Mouse (Mus musculus) adipocyte (in vitro differentiated cells): ENCODE measurements around the gene Plxnc1.

ENCODE experiments used
- DNase-seq: peaks from one replicate; pipeline ENCODE4 v3.0.0-alpha.2; 2016; ENCODE audit warnings: low spot score

Gene Plxnc1

DNA sequence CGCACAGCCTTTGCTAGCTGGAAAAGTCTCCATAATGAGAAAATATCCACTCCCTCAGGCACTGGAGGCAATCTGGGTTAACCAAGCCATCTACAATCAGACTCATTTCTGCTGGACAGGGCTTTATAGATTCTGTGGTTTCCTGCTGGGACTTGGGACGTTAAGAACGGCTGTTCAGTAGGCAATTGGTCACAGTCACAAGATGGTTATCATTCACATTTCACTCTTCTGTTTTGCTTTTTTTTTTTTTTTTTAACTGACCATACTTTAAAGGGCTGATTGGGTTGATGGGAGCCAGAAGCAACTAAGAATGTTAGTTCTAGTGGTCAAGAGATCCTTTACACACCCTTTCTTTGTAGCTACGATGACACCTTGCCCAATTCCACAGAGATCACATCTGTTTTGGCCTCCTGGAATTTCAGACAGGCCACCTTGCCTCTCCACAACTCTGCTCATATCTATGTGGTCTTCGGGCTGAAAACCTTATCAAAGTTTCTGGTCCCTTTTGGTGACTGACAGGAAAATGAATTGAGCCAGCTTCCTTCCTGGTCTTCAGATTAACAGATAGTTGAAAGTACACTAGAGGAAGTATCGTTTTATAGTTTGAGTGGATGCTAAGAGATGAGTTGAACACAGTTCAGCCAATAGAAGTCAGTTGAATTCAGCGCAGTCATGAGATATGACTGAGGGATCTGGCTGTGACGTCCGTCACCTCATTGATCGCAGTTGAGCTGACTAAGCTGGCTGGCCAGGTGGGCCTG is 3.5 kb upstream of the Plxnc1 start:
- no peak for DNase-seq

DNA sequence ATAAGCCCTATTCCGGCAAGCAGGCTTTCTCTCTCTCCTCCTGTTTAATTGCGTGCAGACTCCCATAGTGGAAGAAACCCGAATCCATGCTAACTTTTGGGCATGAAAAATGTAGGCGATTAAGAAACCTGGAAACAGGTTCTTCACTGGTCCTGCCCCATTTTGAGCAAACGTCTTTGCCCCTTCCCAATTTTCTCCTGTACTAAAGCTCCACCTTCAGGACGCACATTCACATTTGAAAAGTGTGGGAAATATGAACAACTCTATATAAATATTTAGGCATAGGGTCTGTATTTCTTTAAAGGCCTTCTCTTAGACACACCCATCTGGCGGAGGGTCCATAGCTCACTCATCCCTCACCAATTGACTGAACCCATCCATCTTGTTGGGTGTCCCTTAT is 2.8 kb upstream of the Plxnc1 start:
- DNase-seq = peak; percentile 7

DNA sequence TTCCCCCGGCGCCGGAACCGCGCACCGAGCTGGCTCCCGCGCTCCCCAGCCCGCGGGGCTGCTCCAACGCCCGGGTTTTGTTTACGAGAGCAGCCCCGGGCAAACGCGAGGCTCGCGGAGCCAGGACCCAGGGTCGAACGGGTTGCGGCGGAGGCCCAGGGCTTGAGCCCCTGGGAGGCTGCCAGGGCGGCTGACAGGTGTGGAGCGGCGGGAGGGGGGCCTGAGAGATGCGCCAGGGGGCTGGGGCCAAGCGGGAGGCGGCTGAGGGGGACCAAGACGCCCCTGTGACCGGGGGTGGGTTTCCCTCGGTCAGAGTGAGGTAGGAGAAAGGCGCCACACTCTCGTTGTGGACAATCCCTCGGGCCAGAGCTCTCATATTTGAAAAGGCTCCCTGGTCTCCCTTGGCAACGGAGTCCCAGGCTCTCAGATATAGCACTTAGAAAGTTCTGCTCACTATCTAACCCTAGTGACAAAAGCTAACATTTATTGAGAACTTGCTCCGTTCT is 624 bp upstream of the Plxnc1 start:
- no peak for DNase-seq

- DNase-seq = no peak
These were observed 567 bp downstream of the Plxnc1 start for GRCm38 (mm10) chr10:94943846-94944690.

DNA sequence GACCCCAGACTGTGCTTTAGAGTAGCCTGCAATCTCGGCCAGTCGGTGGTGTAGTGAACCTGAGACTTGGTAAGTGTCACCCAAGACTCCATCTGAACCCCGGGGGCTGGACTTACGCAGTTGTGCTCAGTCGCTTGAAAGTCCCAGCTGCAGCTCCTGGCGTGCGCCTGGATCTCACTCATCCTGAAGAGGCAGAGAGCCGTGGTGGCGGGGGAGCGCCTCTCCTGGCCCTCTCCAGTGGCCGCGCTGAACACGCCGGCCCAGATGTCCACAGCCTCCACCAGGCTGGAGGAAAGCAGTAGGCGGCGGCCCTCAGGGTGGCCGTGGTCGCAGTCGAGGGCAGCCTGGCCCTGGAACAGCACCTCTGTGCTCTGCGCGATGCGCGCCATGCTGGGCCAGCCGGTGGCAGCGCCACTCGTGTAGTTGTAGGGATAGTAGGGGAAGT is 1.2 kb downstream of the Plxnc1 start:
- no peak for DNase-seq

DNA sequence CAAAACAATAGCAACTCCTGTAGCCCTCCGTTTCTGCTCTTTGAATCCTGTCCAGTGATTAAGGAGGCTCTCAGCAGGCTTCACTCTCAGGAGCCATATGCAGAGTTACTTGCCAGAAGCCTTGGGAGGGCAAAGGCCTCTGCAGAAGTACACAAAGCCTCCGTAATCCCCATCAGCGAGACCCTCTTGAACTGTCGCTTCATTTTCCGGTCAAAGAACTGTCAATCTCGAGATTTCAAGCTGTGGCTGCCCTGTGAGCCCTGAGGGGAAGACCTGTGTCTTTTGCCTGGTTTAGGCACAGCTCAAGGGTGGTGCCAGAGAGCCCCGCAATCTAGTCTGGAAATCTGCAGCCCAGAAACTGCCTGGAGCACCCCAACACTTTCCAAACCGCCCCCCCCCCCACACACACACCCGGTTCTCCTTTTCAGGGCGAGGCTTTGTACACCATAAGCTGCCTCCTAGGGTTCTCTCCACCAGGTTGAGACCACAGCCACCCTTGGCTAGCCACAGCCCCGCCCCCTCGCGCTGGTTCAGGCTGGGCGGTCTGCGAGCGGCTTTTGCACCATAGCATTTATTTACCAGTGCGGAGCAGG is 2.1 kb downstream of the Plxnc1 start:
- no peak for DNase-seq

DNA sequence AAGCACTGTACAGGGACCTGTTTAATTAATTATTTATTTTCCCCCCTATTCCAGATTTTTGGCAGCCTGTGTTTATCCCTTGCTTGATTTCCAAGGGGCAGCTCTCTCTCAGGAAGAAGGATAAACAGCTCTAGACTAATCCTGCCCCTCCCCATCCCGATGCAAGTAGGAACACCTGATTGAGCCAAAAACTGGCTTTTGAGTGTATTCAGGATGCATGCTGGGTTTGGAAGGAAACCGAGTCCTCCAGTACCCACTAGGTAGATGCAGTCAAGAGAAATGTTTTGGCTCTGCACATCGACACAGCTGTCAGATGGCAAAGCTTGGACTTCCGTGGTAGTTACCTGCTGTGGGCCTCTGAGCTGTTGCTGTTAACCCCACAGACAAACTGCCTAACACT is 3.1 kb downstream of the Plxnc1 start:
- no peak for DNase-seq

DNA sequence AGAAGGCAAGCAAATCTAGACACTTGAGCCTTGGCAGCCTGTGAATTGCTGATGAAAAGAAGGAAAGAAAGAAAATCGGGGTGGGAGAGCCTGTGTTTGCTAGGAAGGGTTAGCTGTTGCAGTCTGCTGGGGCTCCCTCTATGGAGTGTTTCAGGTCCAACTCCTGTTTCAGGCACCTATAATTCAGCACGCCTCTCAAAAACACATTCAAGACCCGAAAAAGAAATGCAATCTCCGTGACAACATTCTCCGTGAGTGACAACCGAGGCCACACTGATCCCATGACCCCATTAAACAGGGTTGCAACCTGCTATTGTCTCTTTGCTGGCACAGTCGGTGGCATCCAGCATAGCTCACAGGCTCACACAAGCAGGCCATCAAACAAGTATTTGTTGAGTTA is 3.8 kb downstream of the Plxnc1 start:
- no peak for DNase-seq

GRCm38 (mm10) chr10:94940061-94940460 is 4.6 kb downstream of the Plxnc1 start:
- no peak for DNase-seq

DNA sequence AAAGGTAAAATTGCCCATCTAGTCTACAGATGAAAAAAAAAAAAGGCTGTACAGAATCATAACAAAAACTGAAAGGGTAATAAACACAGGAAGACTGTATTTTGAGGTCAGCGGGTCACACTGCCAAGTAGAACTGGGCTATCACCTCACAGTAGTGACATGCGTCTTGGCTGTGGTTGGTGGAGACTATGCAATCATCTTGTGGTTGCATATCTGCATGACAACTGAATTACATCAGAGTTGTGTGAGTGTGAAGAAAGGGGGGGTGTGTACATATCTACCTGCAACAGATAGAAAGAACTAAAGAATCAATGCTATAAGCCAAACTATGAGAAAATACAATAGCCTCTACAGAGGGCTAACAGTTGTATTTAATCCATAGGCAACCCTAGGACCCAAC is 5.7 kb downstream of the Plxnc1 start:
- DNase-seq = no peak

GRCm38 (mm10) chr10:94938320-94938719 is 6.3 kb downstream of the Plxnc1 start:
- no peak for DNase-seq

DNA sequence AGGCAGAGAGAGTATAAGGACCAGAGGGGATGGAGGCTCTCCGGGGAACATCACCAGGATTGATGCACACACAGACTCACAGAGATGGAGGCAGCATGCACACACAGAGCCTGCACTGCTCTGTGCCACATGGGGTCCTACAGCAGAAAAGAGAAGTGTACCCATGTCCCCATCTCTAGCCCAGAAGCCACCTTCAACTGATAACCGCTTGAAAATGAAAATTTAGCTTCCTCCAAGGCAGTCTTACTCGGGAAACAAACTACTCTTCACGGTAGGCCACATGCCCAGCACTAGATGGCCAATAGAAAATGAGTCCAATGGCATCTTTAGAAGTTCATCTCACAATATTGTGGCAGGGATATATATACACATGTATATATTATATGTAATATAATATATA is 9.4 kb downstream of the Plxnc1 start:
- no peak for DNase-seq

DNA sequence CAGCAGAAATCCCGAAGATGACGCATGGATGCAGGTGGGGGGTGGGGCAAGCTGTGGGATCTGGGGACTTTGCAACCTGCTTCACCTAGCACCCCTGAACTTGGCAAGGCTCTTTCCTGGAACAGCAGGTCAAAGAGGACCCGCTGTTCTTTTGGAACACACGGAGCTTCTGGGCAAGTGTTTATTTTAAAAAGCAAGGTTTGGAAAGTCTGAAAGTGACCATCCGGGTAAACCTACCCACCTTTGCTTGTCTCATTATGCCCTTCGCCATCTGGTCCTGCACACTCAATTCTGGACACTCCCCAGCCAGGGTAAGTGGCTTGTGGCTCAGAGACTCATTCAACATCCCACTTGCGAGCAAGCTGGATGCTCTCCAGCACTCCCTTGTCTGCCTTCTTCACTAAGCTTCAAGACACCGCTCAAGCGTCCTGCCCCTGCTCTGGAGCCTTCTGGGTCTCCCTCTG is 10.5 kb downstream of the Plxnc1 start:
- DNase-seq = no peak

GRCm38 (mm10) chr10:94931961-94932832 is 12.4 kb downstream of the Plxnc1 start:
- DNase-seq = no peak

DNA sequence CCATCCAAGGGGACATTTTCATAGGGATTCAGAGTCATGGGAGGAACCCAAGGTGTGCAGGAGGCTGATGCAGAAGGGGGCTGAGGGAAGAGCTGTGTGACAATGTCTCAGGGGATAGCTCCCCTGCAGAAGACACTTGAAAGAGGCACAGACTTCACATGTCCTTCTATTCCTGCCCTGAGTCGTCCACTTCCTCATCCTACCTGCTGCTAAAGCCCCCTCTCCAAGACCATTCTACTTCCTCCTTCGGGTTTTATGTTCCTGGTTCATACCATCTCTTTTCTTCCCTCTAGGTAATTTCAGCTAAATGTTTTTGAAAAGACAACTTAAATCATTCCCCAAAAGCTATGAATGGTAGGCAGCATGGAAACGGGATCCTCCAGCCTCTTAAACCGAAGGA is 16.5 kb downstream of the Plxnc1 start:
- no peak for DNase-seq

DNA sequence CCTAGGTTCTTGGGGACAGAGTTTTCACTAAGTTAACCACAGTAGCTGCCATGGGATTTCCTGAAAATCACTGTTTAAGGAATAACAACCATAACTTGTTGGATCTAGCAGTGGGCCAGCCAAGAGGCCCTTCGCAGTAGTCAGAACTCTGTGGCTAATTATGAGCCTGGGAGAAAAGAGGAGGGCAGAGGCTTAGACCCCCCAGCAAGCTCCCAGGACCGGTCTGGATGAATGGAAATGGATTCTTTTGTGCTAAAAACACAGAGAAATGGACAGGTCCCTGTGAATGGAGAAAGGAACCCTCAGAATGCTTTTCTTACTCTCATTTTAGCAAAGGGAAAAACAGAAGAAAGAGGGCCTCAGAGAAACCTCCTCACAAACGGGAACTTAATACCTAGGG is 18.3 kb downstream of the Plxnc1 start:
- no peak for DNase-seq

GRCm38 (mm10) chr10:94924878-94925277 is 19.8 kb downstream of the Plxnc1 start:
- no peak for DNase-seq

GRCm38 (mm10) chr10:94924450-94924849 is 20.2 kb downstream of the Plxnc1 start:
- no peak for DNase-seq

- DNase-seq = no peak
These were observed 21.3 kb downstream of the Plxnc1 start for GRCm38 (mm10) chr10:94923337-94923762.

- no peak for DNase-seq
These were observed 21.8 kb downstream of the Plxnc1 start for GRCm38 (mm10) chr10:94922848-94923247.

- DNase-seq = no peak
These were observed 22.9 kb downstream of the Plxnc1 start for GRCm38 (mm10) chr10:94921751-94922150.

- DNase-seq = no peak
These were observed 24.1 kb downstream of the Plxnc1 start for GRCm38 (mm10) chr10:94920526-94920925.
